Mouse (Mus musculus) testis, adult 2 months (tissue): ENCODE results near the gene Ndufb4. TPM values are rescaled to one million over a fixed set of nuclear protein-coding genes. Genes with fewer than 3 reads are reported as not detected.

Experiments
- H3K27ac ChIP-seq: fragments of 200-500 bp; 2 replicates; pipeline ENCODE4 v1.5.1; 2012; ENCODE audit warnings: low read depth, low read length; ENCODE audit not compliant: control insufficient read depth, insufficient read depth
- H3K27me3 ChIP-seq: fragments of 200-500 bp; 2 replicates; pipeline ENCODE4 v1.6.1; 2012; ENCODE audit warnings: mild to moderate bottlenecking, low read length, moderate library complexity; ENCODE audit not compliant: control insufficient read depth, insufficient read depth
- H3K36me3 ChIP-seq: fragments of 200-500 bp; 2 replicates; pipeline ENCODE4 v1.6.1; 2012; ENCODE audit warnings: mild to moderate bottlenecking, low read length; ENCODE audit not compliant: control insufficient read depth, insufficient read depth
- H3K4me1 ChIP-seq: fragments of 200-500 bp; 2 replicates; pipeline ENCODE4 v1.6.1; 2012; ENCODE audit warnings: low read length; ENCODE audit not compliant: control insufficient read depth, insufficient read depth
- H3K4me3 ChIP-seq: fragments of 200-500 bp; 2 replicates; pipeline ENCODE4 v1.5.1; 2012; ENCODE audit warnings: low read depth, mild to moderate bottlenecking, low read length, moderate library complexity, mixed read lengths; ENCODE audit not compliant: control insufficient read depth
- CTCF ChIP-seq: fragments of 200-500 bp; IDR thresholded peaks from 2 replicates; pipeline ENCODE4 v1.5.1; 2012; ENCODE audit warnings: low read depth, mild to moderate bottlenecking, inconsistent platforms, low read length, moderate library complexity; ENCODE audit not compliant: control insufficient read depth, insufficient read depth, insufficient replicate concordance
- POLR2A ChIP-seq: fragments of 200-500 bp; IDR thresholded peaks from 2 replicates; pipeline ENCODE4 v1.6.1; 2012; ENCODE audit warnings: low read depth, mild to moderate bottlenecking, inconsistent platforms, low read length, moderate library complexity; ENCODE audit not compliant: control insufficient read depth
- polyA plus RNA-seq: library from polyadenylated mRNA; depleted of rRNA; stranded (reverse); fragments of >200 nt; gene quantifications from 2 replicates; pipeline ENCODE4 v1.2.3, GENCODE M21; 2012

The Ndufb4 gene
- polyA plus RNA-seq, 1 experiment = 74.9 TPM

GRCm38 (mm10) chr16:37635095-37635494 lies 19.2 kb downstream of the Ndufb4 start:
- Histone ChIP-seq H3K4me1 (peaks cover 7% of the 10 kb centered on the region), H3K4me3 (no peak overlapping the region), H3K27me3 (no peaks in the 10 kb centered on the region), H3K36me3 (no peaks in the 10 kb centered on the region), H3K27ac (no peak overlapping the region)
- TF ChIP-seq POLR2A (no peak), CTCF (no peak)

- TF ChIP-seq CTCF (no peak), POLR2A (no peak)
- H3K36me3 ChIP-seq = no peaks in the 10 kb centered on the region
- peaks cover 2% of the 10 kb centered on the region for H3K4me1 ChIP-seq
- peak overlapping the region; percentile 46 for H3K4me3 ChIP-seq
- H3K27ac ChIP-seq = no peak overlapping the region
- no peaks in the 10 kb centered on the region for H3K27me3 ChIP-seq
Measured at GRCm38 (mm10) chr16:37634578-37634977, 19.7 kb downstream of the Ndufb4 start.

GRCm38 (mm10) chr16:37629011-37629410 lies 25.2 kb downstream of the Ndufb4 start:
- H3K27ac ChIP-seq = no peak overlapping the region
- TF ChIP-seq CTCF (no peak), POLR2A (no peak)
- no peaks in the 10 kb centered on the region for H3K4me1 ChIP-seq
- H3K36me3 ChIP-seq = no peaks in the 10 kb centered on the region
- no peaks in the 10 kb centered on the region for H3K27me3 ChIP-seq
- H3K4me3 ChIP-seq = no peak overlapping the region

GRCm38 (mm10) chr16:37628336-37628735 lies 25.9 kb downstream of the Ndufb4 start:
- H3K4me1 ChIP-seq = no peaks in the 10 kb centered on the region
- H3K27me3 ChIP-seq = no peaks in the 10 kb centered on the region
- no peak overlapping the region for H3K4me3 ChIP-seq
- H3K27ac ChIP-seq = no peak overlapping the region
- no peaks in the 10 kb centered on the region for H3K36me3 ChIP-seq
- no peak for TF ChIP-seq CTCF

GRCm38 (mm10) chr16:37626388-37626949 lies 27.8 kb downstream of the Ndufb4 start:
- Histone ChIP-seq H3K36me3 (no peaks in the 10 kb centered on the region), H3K27me3 (no peaks in the 10 kb centered on the region), H3K4me3 (no peak overlapping the region), H3K4me1 (no peaks in the 10 kb centered on the region), H3K27ac (no peak overlapping the region)
- TF ChIP-seq POLR2A (no peak), CTCF (no peak)

- Histone ChIP-seq H3K27ac (no peak overlapping the region), H3K36me3 (no peaks in the 10 kb centered on the region), H3K4me3 (no peak overlapping the region), H3K27me3 (no peaks in the 10 kb centered on the region), H3K4me1 (no peaks in the 10 kb centered on the region)
- TF ChIP-seq POLR2A (no peak), CTCF (no peak)
Measured at GRCm38 (mm10) chr16:37622919-37623318, 31.3 kb downstream of the Ndufb4 start.

GRCm38 (mm10) chr16:37622403-37622802 lies 31.9 kb downstream of the Ndufb4 start:
- H3K4me1 ChIP-seq = no peaks in the 10 kb centered on the region
- no peaks in the 10 kb centered on the region for H3K27me3 ChIP-seq
- no peaks in the 10 kb centered on the region for H3K36me3 ChIP-seq
- no peak overlapping the region for H3K4me3 ChIP-seq
- no peak overlapping the region for H3K27ac ChIP-seq
- TF ChIP-seq CTCF (no peak), POLR2A (no peak)

- Histone ChIP-seq H3K27me3 (no peaks in the 10 kb centered on the region), H3K4me1 (no peaks in the 10 kb centered on the region), H3K4me3 (no peak overlapping the region), H3K27ac (no peak overlapping the region), H3K36me3 (no peaks in the 10 kb centered on the region)
- TF ChIP-seq CTCF (no peak), POLR2A (no peak)
Measured at GRCm38 (mm10) chr16:37617695-37618094, 36.6 kb downstream of the Ndufb4 start.
